Mouse (Mus musculus) monocyte, adult 5-6 weeks (primary cell): ENCODE results near the gene Rgs12. TPM values are rescaled to one million over a fixed set of nuclear protein-coding genes. Genes with fewer than 3 reads are reported as not detected.

Experiments
- ATAC-seq: fragments of 153-309, 156-312 bp; replicated peaks from 2 replicates; pipeline ENCODE4 v1.8.0; 2017; ENCODE audit warnings: mild to moderate bottlenecking; ENCODE audit not compliant: low TSS enrichment, insufficient number of reproducible peaks, severe bottlenecking, poor library complexity, low FRiP score
- total RNA-seq: library from RNA; stranded (forward); fragments of 200-1000, 200-491, 200-594 nt; gene quantifications from 3 replicates; pipeline ENCODE4 v1.2.3, GENCODE M21; 2017

Rgs12 gene
- total RNA-seq, 1 experiment from 2014 or later: 1.5 TPM

- ATAC-seq: no peak
Observed at GRCm38 (mm10) chr5:34973560-34974317, 24.5 kb downstream of the Rgs12 start.

GRCm38 (mm10) chr5:34974773-34975443, 25.7 kb downstream of the Rgs12 start:
- ATAC-seq: no peak

DNA sequence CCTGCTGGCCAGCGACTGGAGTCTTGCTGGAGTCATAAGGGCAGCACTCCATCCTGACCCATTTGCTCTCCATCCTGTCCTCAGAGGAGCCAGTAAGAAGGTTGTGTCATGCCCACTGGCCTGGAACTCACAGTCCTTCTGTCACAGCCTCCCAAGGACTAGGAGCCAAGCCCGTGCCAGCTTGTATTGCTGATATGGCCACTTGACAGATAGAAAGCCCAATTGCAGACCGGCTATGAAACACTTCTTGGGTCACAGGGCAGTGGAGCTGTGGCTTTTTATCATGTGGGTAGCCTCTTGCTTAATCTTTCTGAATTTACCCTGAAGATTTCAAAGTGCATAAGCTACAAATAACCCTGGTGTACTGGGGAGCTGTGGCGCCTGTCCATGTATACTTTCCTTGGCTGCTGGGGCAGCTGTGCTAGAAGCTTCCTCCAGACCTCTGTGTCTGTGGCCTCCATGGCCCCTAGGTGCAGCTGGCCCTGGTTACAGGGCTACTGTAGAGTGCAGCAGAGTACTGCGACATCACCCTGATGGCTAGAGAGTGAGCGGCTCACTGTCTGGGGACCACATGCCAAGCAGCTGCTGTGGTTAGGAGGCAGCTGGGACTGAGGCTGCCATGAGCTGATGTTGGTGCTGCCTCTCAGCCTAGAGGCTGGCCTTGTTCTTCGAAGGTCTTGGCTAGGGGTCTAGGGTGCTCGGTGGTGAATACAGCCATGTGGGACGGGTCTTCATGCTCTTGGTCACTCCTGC, 27.5 kb downstream of the Rgs12 start:
- no peak for ATAC-seq

DNA sequence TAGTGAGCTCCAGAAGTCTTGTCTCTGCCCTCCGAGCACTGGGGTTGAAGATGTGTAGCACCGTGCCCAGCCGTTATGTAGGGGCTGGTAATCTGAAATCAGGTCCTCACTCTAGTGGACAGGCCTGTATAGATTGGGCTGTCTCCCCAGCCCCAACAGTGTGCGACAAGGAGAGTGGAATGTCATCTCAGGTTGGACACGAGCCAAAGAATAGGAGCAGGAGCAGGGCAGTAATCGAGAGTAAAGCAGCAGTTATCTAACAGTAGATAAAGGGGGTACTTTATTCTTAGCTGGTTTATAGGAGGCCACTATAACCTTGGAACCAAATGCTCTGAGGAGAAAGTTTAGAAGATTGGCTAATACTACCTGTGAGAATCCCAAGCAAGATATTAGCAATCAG, 30.9 kb downstream of the Rgs12 start:
- ATAC-seq: no peak

DNA sequence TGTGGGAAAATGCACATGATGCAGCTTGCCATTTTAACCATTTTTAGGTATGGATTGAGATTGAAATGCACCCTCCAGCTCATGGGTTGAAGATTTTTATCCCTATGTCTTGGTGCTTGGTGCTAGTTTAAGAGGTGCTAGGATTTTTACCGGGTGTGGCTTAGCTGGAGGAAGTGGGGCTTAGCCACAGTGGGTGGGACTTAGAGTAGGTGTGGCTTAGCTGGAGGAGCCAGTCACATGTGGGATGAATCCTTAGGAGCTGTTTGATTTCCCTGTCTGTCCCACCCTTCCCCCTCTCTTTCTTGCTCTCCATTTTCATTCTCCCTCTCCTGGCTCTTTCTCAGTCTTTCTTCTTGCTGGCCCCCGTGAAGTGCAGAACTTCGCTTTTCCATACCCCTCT, 32.5 kb downstream of the Rgs12 start:
- ATAC-seq: no peak

DNA sequence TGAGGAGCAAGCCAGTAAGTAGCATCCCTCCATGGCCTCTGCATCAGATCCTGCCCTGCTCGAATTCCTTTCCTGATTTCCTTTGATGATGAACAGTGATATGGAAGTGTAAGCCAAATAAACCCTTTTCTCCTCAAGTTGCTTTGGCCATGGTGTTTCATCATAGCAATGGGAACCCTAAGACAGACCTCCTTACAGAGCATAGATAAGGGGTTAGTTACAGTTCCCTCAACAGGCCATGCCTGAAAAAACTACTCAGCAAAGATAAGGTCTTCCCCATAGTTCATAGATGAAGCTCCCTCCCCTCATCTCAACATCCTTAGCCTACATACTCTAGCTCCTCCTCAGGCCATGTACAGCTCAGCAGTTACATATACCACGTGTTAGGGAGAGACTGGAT, 35.7 kb downstream of the Rgs12 start:
- no peak for ATAC-seq

DNA sequence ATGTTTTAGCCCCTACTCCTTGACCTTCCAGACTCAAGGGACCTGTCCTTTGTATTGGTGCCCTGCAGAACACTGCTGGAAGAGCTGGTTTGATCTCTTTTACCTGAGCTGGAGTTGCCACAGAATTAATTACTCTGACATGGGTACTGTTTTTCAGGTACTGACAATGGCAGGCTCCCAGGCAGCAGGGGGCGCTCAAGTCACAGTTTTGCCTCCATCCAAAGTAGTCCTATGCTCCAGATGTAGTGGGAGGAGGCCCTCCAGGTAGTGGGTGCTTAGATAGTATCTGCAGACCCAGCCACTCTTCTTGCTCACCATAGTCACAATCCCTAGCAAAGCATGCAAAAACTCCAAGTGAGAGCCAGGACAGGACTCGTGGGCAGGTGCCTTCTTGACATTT, 36.6 kb downstream of the Rgs12 start:
- peak; percentile 53 for ATAC-seq

DNA sequence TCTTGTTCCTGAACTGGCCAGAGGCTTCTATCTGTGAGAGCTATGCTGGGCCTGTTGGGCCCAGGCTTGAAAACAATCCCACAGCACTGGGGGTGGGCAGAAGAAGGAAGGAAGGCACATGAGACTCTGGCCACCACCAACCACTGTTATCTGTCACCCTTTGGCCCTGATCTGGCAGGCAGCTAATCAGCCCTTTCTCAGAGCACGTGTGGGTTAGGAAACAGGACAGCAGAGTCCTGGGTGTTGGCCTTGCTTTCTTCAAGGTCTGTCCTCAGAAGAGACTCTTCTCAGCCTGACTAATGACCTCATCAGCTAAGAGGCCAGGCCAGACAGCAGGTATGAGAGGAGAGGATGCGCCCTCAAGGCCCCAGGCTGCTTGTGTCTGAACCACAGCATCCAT, 38.2 kb downstream of the Rgs12 start:
- ATAC-seq: no peak

- ATAC-seq: no peak
Observed at GRCm38 (mm10) chr5:34988690-34989089, 39.4 kb downstream of the Rgs12 start.

- ATAC-seq: no peak
Observed at GRCm38 (mm10) chr5:34989321-34989772, 40.1 kb downstream of the Rgs12 start.

DNA sequence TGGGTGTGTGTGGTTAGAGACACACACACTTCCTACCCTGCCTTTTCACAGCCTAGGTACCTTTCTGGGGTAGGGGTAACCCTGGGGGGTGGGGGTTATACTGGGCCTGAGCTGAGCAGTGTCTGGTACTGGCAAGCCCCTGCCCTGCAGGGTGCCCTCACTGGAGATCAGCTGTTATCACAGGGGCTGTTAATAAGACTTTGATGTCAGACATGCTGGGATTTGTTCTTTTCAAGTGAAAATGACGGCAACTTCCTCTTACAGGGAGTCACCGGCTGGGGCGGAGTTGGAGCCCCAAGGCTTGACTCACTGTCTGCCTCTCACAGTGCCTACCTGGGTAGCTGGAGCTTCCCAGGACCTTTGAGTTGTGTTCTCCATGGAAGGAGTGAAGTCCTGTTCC, 49.5 kb downstream of the Rgs12 start:
- ATAC-seq: no peak

GRCm38 (mm10) chr5:34999281-34999680, 50.0 kb downstream of the Rgs12 start:
- ATAC-seq: no peak

DNA sequence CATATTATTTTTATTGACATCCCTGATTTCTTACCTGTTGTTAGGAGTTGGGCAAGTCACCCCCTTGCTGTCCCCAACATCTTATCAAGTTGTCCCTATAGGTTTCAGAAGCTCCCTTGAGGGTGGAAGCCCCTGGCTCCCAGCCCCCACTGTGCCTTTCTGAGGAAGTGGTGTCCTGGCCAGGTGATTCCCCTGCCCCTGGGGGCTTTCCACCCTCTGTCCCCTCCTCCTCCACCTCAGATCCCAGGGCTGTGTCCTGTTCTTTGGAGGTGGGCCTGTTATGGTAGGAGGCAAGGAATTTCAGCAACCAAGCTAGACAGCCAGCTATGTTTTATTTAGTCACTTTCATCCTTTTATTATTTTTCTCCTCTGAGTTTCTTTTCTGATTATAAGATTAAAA, 51.1 kb downstream of the Rgs12 start:
- no peak for ATAC-seq

DNA sequence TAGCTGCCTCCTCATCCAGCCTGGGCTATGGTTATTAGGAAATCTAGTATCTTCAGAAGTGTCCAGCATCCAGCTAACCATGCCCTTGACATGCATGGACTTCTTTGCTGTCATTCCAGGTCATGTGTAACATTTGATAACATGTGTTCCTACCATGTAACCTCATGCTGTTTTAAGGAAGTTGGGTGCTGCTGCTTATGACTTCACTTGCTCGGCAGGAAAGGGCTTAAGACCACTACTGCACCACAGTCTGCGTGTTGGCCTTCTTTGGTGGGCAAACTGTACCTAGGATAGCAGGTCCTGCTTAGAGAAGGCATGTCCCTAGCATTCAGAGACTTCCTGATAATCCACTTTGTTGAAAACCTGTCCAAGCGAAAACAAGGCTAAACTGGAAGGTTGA, 51.9 kb downstream of the Rgs12 start:
- no peak for ATAC-seq

- ATAC-seq: no peak
Observed at GRCm38 (mm10) chr5:35003611-35004162, 54.4 kb downstream of the Rgs12 start.

DNA sequence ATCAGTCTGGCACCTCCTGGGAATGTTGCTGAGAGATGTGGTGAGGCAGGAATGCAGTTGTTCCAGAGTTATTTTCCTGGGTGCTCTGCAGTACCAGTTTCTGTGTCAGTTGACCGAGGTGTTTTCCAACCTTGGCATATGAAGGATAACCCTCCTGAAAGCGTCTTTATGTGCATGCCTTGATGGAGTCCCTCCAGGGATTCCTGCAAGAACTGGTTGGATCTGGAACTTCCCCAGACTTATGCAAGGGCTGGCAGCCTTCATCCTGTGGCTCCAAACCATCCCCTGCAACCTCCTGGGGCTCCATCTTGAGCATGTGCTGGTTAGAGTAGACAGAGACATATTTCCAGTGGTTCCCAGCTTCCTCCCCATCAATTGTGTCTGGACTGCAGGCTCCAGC, 55.5 kb downstream of the Rgs12 start:
- ATAC-seq: no peak

GRCm38 (mm10) chr5:35005659-35006058, 56.4 kb downstream of the Rgs12 start:
- no peak for ATAC-seq

DNA sequence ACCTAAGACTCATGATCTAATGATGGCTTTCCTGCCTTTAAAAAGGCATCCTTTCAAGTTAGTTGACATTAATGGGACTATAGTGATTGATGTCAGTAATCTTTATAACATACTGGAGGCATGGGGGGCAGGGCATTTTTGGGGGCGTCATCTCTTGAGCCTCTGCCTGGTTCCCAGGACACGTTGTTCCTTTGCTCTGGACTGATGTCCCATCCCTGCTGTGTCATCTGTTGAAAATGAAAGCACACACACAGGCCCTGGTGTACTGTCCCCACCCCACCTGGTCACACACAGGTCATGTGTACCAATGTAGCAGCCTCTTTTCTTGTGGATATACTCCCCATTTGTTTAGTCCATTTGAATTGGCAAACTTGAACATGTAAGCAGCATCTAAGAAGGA, 57.4 kb downstream of the Rgs12 start:
- no peak for ATAC-seq

DNA sequence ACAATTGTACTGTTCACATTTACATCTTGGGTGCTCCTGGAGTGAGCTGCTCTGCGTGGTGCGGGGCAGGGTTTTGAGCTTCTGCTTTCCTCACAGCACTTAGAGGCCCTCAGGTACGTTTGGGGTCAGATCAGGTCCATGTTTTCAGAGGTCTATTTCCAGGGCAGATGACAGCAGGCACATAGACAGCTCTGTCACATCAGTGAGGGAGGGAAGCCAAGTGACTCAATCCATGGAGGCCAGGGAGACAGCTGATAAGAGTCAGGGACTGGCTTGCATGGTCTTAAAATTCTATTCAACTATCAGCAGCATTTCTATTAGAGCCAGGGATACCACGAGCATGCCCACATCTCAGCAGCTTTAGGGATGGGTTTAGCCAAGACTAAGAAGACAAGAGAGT, 59.9 kb downstream of the Rgs12 start:
- no peak for ATAC-seq
